Mouse (Mus musculus): Measurements from ENCODE around the gene Ppm1l. TPM values are rescaled to one million over a fixed set of nuclear protein-coding genes. Genes with fewer than 3 reads are reported as not detected.

Gene Ppm1l
- polyA plus RNA-seq, 1 experiment from 2014 or later, result 5.6 TPM

- Histone ChIP-seq H3K4me2 (no peak overlapping the region), H3K36me3 (ENCODE audit: control insufficient read depth, insufficient read depth, low read length) (no peaks in the 10 kb centered on the region), H3K9ac (ENCODE audit: low read depth, low read length) (no peak overlapping the region), H3K27ac (ENCODE audit: low read depth, low read length) (no peak overlapping the region), H3K4me1 (ENCODE audit: control insufficient read depth, insufficient read depth, low read length) (no peaks in the 10 kb centered on the region), H3K9me3 (replicated peaks; ENCODE audit: control insufficient read depth, low read length) (no peaks in the 10 kb centered on the region), H3K27me3 (ENCODE audit: control insufficient read depth, insufficient read depth, low read length) (no peaks in the 10 kb centered on the region), H3K4me3 (ENCODE audit: low read depth, low read length) (no peak overlapping the region)
- WGBS (ENCODE audit: insufficient replicate concordance), result 53% methylated on average over 7 of the region's 7 CpGs
- no peak for ATAC-seq (replicated peaks; ENCODE audit: insufficient number of reproducible peaks, low FRiP score, low TSS enrichment)
Measured at GRCm38 (mm10) chr3:69290294-69290693, 26.4 kb upstream of the Ppm1l start.

GRCm38 (mm10) chr3:69290844-69291243, 25.8 kb upstream of the Ppm1l start:
- 84% methylated on average over 3 of the region's 3 CpGs for WGBS (ENCODE audit: insufficient replicate concordance)
- Histone ChIP-seq H3K27ac (ENCODE audit: low read depth, low read length) (no peak overlapping the region), H3K9me3 (replicated peaks; ENCODE audit: control insufficient read depth, low read length) (no peaks in the 10 kb centered on the region), H3K4me2 (no peak overlapping the region), H3K4me3 (ENCODE audit: low read depth, low read length) (no peak overlapping the region), H3K36me3 (ENCODE audit: control insufficient read depth, insufficient read depth, low read length) (no peaks in the 10 kb centered on the region), H3K27me3 (ENCODE audit: control insufficient read depth, insufficient read depth, low read length) (no peaks in the 10 kb centered on the region), H3K9ac (ENCODE audit: low read depth, low read length) (no peak overlapping the region), H3K4me1 (ENCODE audit: control insufficient read depth, insufficient read depth, low read length) (no peaks in the 10 kb centered on the region)
- ATAC-seq (replicated peaks; ENCODE audit: insufficient number of reproducible peaks, low FRiP score, low TSS enrichment), result no peak

- Histone ChIP-seq H3K36me3 (ENCODE audit: control insufficient read depth, insufficient read depth, low read length) (no peaks in the 10 kb centered on the region), H3K9me3 (replicated peaks; ENCODE audit: control insufficient read depth, low read length) (no peaks in the 10 kb centered on the region), H3K27me3 (ENCODE audit: control insufficient read depth, insufficient read depth, low read length) (no peaks in the 10 kb centered on the region), H3K27ac (ENCODE audit: low read depth, low read length) (no peak overlapping the region), H3K4me1 (ENCODE audit: control insufficient read depth, insufficient read depth, low read length) (no peaks in the 10 kb centered on the region), H3K4me3 (ENCODE audit: low read depth, low read length) (no peak overlapping the region), H3K4me2 (no peak overlapping the region), H3K9ac (ENCODE audit: low read depth, low read length) (no peak overlapping the region)
- 67% methylated on average over 1 of the region's 1 CpGs for WGBS (ENCODE audit: insufficient replicate concordance)
- no peak for ATAC-seq (replicated peaks; ENCODE audit: insufficient number of reproducible peaks, low FRiP score, low TSS enrichment)
Measured at GRCm38 (mm10) chr3:69292628-69293027, 24.0 kb upstream of the Ppm1l start.

- 68% methylated on average over 8 of the region's 8 CpGs for WGBS (ENCODE audit: insufficient replicate concordance)
- Histone ChIP-seq H3K4me1 (ENCODE audit: control insufficient read depth, insufficient read depth, low read length) (no peaks in the 10 kb centered on the region), H3K9me3 (replicated peaks; ENCODE audit: control insufficient read depth, low read length) (no peaks in the 10 kb centered on the region), H3K9ac (ENCODE audit: low read depth, low read length) (no peak overlapping the region), H3K36me3 (ENCODE audit: control insufficient read depth, insufficient read depth, low read length) (no peaks in the 10 kb centered on the region), H3K4me2 (no peak overlapping the region), H3K27me3 (ENCODE audit: control insufficient read depth, insufficient read depth, low read length) (no peaks in the 10 kb centered on the region), H3K27ac (ENCODE audit: low read depth, low read length) (no peak overlapping the region), H3K4me3 (ENCODE audit: low read depth, low read length) (no peak overlapping the region)
- no peak for ATAC-seq (replicated peaks; ENCODE audit: insufficient number of reproducible peaks, low FRiP score, low TSS enrichment)
Measured at GRCm38 (mm10) chr3:69296270-69296669, 20.4 kb upstream of the Ppm1l start.

- H3K36me3 ChIP-seq (ENCODE audit: control insufficient read depth, insufficient read depth, low read length), result no peaks in the 10 kb centered on the region
- H3K27ac ChIP-seq (ENCODE audit: low read depth, low read length), result no peak overlapping the region
- H3K4me1 ChIP-seq (ENCODE audit: control insufficient read depth, insufficient read depth, low read length), result no peaks in the 10 kb centered on the region
- no peak for ATAC-seq (replicated peaks; ENCODE audit: insufficient number of reproducible peaks, low FRiP score, low TSS enrichment)
- no peak overlapping the region for H3K9ac ChIP-seq (ENCODE audit: low read depth, low read length)
- H3K4me2 ChIP-seq, result no peak overlapping the region
- no peaks in the 10 kb centered on the region for H3K9me3 ChIP-seq (replicated peaks; ENCODE audit: control insufficient read depth, low read length)
- WGBS (ENCODE audit: insufficient replicate concordance), result 68% methylated on average over 1 of the region's 1 CpGs
- H3K27me3 ChIP-seq (ENCODE audit: control insufficient read depth, insufficient read depth, low read length), result no peaks in the 10 kb centered on the region
- H3K4me3 ChIP-seq (ENCODE audit: low read depth, low read length), result no peak overlapping the region
Measured at GRCm38 (mm10) chr3:69300121-69300520, 16.5 kb upstream of the Ppm1l start.

- Histone ChIP-seq H3K9ac (ENCODE audit: low read depth, low read length) (peak overlapping the region; percentile 88), H3K27ac (ENCODE audit: low read depth, low read length) (peak overlapping the region; percentile 86), H3K4me2 (peak overlapping the region; percentile 96), H3K36me3 (ENCODE audit: control insufficient read depth, insufficient read depth, low read length) (no peaks in the 10 kb centered on the region), H3K9me3 (replicated peaks; ENCODE audit: control insufficient read depth, low read length) (no peaks in the 10 kb centered on the region), H3K27me3 (ENCODE audit: control insufficient read depth, insufficient read depth, low read length) (no peaks in the 10 kb centered on the region), H3K4me3 (ENCODE audit: low read depth, low read length) (peak overlapping the region; percentile 77), H3K4me1 (ENCODE audit: control insufficient read depth, insufficient read depth, low read length) (peaks cover 11% of the 10 kb centered on the region)
- ATAC-seq (replicated peaks; ENCODE audit: insufficient number of reproducible peaks, low FRiP score, low TSS enrichment), result peak; percentile 17; the same call in 1 of the 2 replicates
- WGBS (ENCODE audit: insufficient replicate concordance), result 3% methylated on average over 18 of the region's 18 CpGs
Measured at GRCm38 (mm10) chr3:69315810-69316390, 761 bp upstream of the Ppm1l start.

GRCm38 (mm10) chr3:69317251-69318125, 827 bp downstream of the Ppm1l start:
- peak overlapping the region; percentile 22; the same call in 1 of the 2 replicates for H3K27ac ChIP-seq (ENCODE audit: low read depth, low read length)
- H3K4me2 ChIP-seq, result peak overlapping the region; percentile 96
- no peaks in the 10 kb centered on the region for H3K27me3 ChIP-seq (ENCODE audit: control insufficient read depth, insufficient read depth, low read length)
- WGBS (ENCODE audit: insufficient replicate concordance), result under 1% methylated on average over 71 of the region's 73 CpGs
- H3K4me1 ChIP-seq (ENCODE audit: control insufficient read depth, insufficient read depth, low read length), result peaks cover 11% of the 10 kb centered on the region
- H3K9me3 ChIP-seq (replicated peaks; ENCODE audit: control insufficient read depth, low read length), result no peaks in the 10 kb centered on the region
- peak; percentile 35 for ATAC-seq (replicated peaks; ENCODE audit: insufficient number of reproducible peaks, low FRiP score, low TSS enrichment)
- no peaks in the 10 kb centered on the region for H3K36me3 ChIP-seq (ENCODE audit: control insufficient read depth, insufficient read depth, low read length)
- H3K9ac ChIP-seq (ENCODE audit: low read depth, low read length), result peak overlapping the region; percentile 88
- H3K4me3 ChIP-seq (ENCODE audit: low read depth, low read length), result peak overlapping the region; percentile 77

- H3K4me1 ChIP-seq (ENCODE audit: control insufficient read depth, insufficient read depth, low read length), result peaks cover 11% of the 10 kb centered on the region
- H3K9me3 ChIP-seq (replicated peaks; ENCODE audit: control insufficient read depth, low read length), result no peaks in the 10 kb centered on the region
- peak overlapping the region; percentile 77 for H3K4me3 ChIP-seq (ENCODE audit: low read depth, low read length)
- no peaks in the 10 kb centered on the region for H3K27me3 ChIP-seq (ENCODE audit: control insufficient read depth, insufficient read depth, low read length)
- no peak for ATAC-seq (replicated peaks; ENCODE audit: insufficient number of reproducible peaks, low FRiP score, low TSS enrichment)
- no peak overlapping the region; the same call in 1 of the 2 replicates for H3K9ac ChIP-seq (ENCODE audit: low read depth, low read length)
- H3K4me2 ChIP-seq, result peak overlapping the region; percentile 96
- H3K27ac ChIP-seq (ENCODE audit: low read depth, low read length), result no peak overlapping the region
- H3K36me3 ChIP-seq (ENCODE audit: control insufficient read depth, insufficient read depth, low read length), result no peaks in the 10 kb centered on the region
- WGBS (ENCODE audit: insufficient replicate concordance), result 7% methylated on average over 25 of the region's 25 CpGs
Measured at GRCm38 (mm10) chr3:69318131-69318951, 1.7 kb downstream of the Ppm1l start.
